Mouse (Mus musculus): ENCODE results near the gene Scaf1.

- TF ChIP-seq GATA1 (IDR thresholded peaks at IDR 0.05; ENCODE audit: borderline replicate concordance, low read length) (no peak), FLI1 (IDR thresholded peaks at IDR 0.05; ENCODE audit: low read length) (no peak)
Observed at GRCm38 (mm10) chr7:45027761-45028160, 11.6 kb upstream of the Scaf1 start.

Data from megakaryocyte, embryonic 14.5 days (primary cell).